Mouse (Mus musculus): ENCODE measurements around the gene Cops9. TPM values are rescaled to one million over a fixed set of nuclear protein-coding genes. Genes with fewer than 3 reads are reported as not detected.

The Cops9 gene
- total and polyA plus RNA-seq, 3 experiments = 168 to 209 (median 185) TPM

DNA sequence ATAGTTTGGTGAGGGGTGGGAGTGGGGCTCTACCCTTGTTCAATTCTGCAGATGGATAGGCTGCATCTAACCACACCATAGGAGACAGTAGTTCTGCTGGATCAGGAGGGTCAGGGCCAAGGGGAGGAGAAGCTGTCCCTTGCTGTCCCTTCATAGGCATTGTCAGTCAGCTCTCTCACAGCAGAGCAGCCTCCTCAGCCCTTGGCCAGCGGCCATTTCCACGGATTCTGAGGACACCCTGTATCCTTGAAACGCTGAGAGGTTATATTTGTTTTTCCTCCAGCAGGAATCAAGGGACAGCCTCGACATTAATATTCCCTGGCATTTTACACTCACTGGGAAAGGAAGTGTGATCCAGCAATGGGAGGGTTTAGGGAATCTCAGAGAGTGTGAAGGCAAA is 23.4 kb downstream of the Cops9 start:
- Histone ChIP-seq H3K9me3 (replicated peaks; ENCODE audit: low read length) (no peaks in the 10 kb centered on the region), H3K4me1 (ENCODE audit: control insufficient read depth in 1 of 2, insufficient read depth in 2 of 2) (0 out of 4 replicates have a peak, but pooled peaks cover 0 to 2% of the 10 kb centered on the region in 2 experiments), H3K36me3 (replicated peaks in 1 of 2; ENCODE audit: control insufficient read depth in 1 of 2, insufficient read depth in 1 of 2, low read length in 1 of 2) (no peaks in the 10 kb centered on the region), H3K4me3 (replicated peaks in 1 of 3; ENCODE audit: low read depth in 2 of 3, low read length in 2 of 3, poor library complexity in 1 of 3) (no peak overlapping the region), H3K9ac (ENCODE audit: insufficient read depth, low read depth) (no peak overlapping the region), H3K79me2 (replicated peaks; ENCODE audit: control insufficient read depth, extremely low read depth, insufficient read depth, poor library complexity, severe bottlenecking) (no peaks in the 10 kb centered on the region), H3K4me2 (ENCODE audit: insufficient read depth, low read depth, poor library complexity, severe bottlenecking) (no peak overlapping the region), H3K27ac (ENCODE audit: insufficient read depth, low read depth) (no peak overlapping the region), H3K27me3 (replicated peaks) (peaks cover 61% of the 10 kb centered on the region)
- dilution Hi-C loops (cut with MboI; ENCODE audit: extremely low pct_ligation_motif_present, extremely low pct_unique_long_range_greater_than_20kb, low sequenced_read_pairs) = no loop called here
- no peak for DNase-seq (ENCODE audit: extremely low read depth)
- no peak for TF ChIP-seq CTCF (conservative IDR thresholded peaks at IDR 0.05 in 1 of 2, IDR thresholded peaks at IDR 0.05 in 1 of 2; ENCODE audit: low read depth in 2 of 2, low read length in 2 of 2)
- TF ChIP-seq MAZ (IDR thresholded peaks at IDR 0.05; ENCODE audit: low read depth, low read length) = no peak
- no peak for TF ChIP-seq TBP (conservative IDR thresholded peaks at IDR 0.05; ENCODE audit: low read depth, low read length)
- TF ChIP-seq RCOR1 (conservative IDR thresholded peaks at IDR 0.05; ENCODE audit: low read depth, low read length) = no peak
- in situ Hi-C loops (cut with MboI; ENCODE audit: low pct_ligation_motif_present, low pct_unique_long_range_greater_than_20kb, low sequenced_read_pairs) = no loop called here

DNA sequence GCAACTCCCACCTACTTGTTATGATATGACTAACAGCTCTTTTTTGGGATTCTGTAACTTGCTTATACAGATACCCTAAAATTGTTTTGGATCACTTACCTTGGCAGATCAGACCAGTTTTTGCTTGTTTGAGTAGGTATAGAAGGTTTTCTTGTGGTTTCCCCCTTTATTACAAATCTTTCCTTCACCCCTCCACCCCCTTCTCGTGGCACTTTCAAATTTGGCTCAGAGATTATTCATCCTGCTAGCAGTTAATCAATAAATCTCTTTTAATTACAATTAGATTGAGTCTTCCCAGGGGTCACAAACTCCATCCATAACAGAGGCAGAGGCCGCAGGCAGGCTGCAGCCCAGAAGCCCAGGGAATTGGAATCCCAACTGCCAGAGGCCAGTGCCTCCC is 24.3 kb downstream of the Cops9 start, which contains the start of gene Olfr12:
Olfr12 (plus strand) TSS at position 301 of the 400 bp plus-strand sequence.
- Histone ChIP-seq H3K4me3 (replicated peaks in 1 of 3; ENCODE audit: low read depth in 2 of 3, low read length in 2 of 3, poor library complexity in 1 of 3) (no peak within 1 kb of the TSS), H3K27me3 (replicated peaks) (peaks cover 58% of the 10 kb centered on the region), H3K4me2 (ENCODE audit: insufficient read depth, low read depth, poor library complexity, severe bottlenecking) (no peak within 1 kb of the TSS), H3K79me2 (replicated peaks; ENCODE audit: control insufficient read depth, extremely low read depth, insufficient read depth, poor library complexity, severe bottlenecking) (no peaks in the 10 kb centered on the region), H3K9ac (ENCODE audit: insufficient read depth, low read depth) (no peak within 1 kb of the TSS), H3K4me1 (ENCODE audit: control insufficient read depth in 1 of 2, insufficient read depth in 2 of 2) (0 out of 4 replicates have a peak, but pooled peaks cover 0 to 2% of the 10 kb centered on the region in 2 experiments), H3K9me3 (replicated peaks; ENCODE audit: low read length) (no peaks in the 10 kb centered on the region), H3K36me3 (replicated peaks in 1 of 2; ENCODE audit: control insufficient read depth in 1 of 2, insufficient read depth in 1 of 2, low read length in 1 of 2) (no peaks in the 10 kb centered on the region), H3K27ac (ENCODE audit: insufficient read depth, low read depth) (no peak within 1 kb of the TSS)
- in situ Hi-C loops (cut with MboI; ENCODE audit: low pct_ligation_motif_present, low pct_unique_long_range_greater_than_20kb, low sequenced_read_pairs) = no loop called here
- DNase-seq (ENCODE audit: extremely low read depth) = no peak
- no peak for TF ChIP-seq MAZ (IDR thresholded peaks at IDR 0.05; ENCODE audit: low read depth, low read length)
- no peak for TF ChIP-seq CHD1 (IDR thresholded peaks at IDR 0.05; ENCODE audit: low read depth, low read length)
- no peak for TF ChIP-seq USF1 (IDR thresholded peaks at IDR 0.05; ENCODE audit: low read depth, low read length)
- TF ChIP-seq KAT2A (IDR thresholded peaks at IDR 0.05; ENCODE audit: insufficient replicate concordance, low read length) = no peak
- no peak for TF ChIP-seq SMC3 (IDR thresholded peaks at IDR 0.05; ENCODE audit: low read depth, low read length)
- no peak for TF ChIP-seq SIN3A (IDR thresholded peaks at IDR 0.05; ENCODE audit: low read length)
- TF ChIP-seq POLR2A (IDR thresholded peaks at IDR 0.05; ENCODE audit: low read depth, low read length) = no peak
- no peak for TF ChIP-seq PAX5 (IDR thresholded peaks at IDR 0.05; ENCODE audit: low read length)
- TF ChIP-seq ZMIZ1 (IDR thresholded peaks at IDR 0.05; ENCODE audit: low read depth, low read length) = no peak
- no peak for TF ChIP-seq JUN (IDR thresholded peaks at IDR 0.05; ENCODE audit: insufficient read depth, low read depth, low read length)
- TF ChIP-seq EP300 (IDR thresholded peaks at IDR 0.05; ENCODE audit: low read length) = no peak
- no peak for TF ChIP-seq IRF4 (IDR thresholded peaks at IDR 0.05; ENCODE audit: low read depth, low read length)
- no peak for TF ChIP-seq MAFK (IDR thresholded peaks at IDR 0.05; ENCODE audit: insufficient replicate concordance, low read length)
- no peak for TF ChIP-seq TCF12 (IDR thresholded peaks at IDR 0.05; ENCODE audit: low read depth, low read length)
- dilution Hi-C loops (cut with MboI; ENCODE audit: extremely low pct_ligation_motif_present, extremely low pct_unique_long_range_greater_than_20kb, low sequenced_read_pairs) = no loop called here

Measured in CH12.LX (cell line).